Comparison of ENCODE assay signal across 9 mouse cellular contexts in genomic region chr7:122445056-122445455, GRCm38 (mm10).
DNase-seq lines count a peak whose midpoint lies in the region; ATAC-seq and TF ChIP-seq lines count a peak whose summit lies in the region.
"Had no signal": no experiment of that assay in that cellular context is flagged by ENCODE, and none has a peak within 500 bp of the region (broad histone marks: within the 10 kb centered on the region; RNA-seq: fewer than 3 reads in every experiment).

No protein-coding gene starts in this region.

- H3K4me1 ChIP-seq in heart, embryonic 11.5 days (ENCODE audit: control insufficient read depth, insufficient read depth, low read length): no peaks in the 10 kb centered on the region
- no peaks in the 10 kb centered on the region; a peak in 1 of 4 replicates for H3K4me1 ChIP-seq in ES-E14 (ENCODE audit: control insufficient read depth in 2 of 2, insufficient read depth in 2 of 2, low read length in 2 of 2, poor library complexity in 1 of 2)
- no peaks in the 10 kb centered on the region for H3K4me1 ChIP-seq in stomach, postnatal 0 days (replicated peaks; ENCODE audit: control insufficient read depth, insufficient read depth)
- H3K4me1 ChIP-seq: stomach, embryonic 15.5 days had no signal

- H3K27ac ChIP-seq in heart, embryonic 11.5 days (ENCODE audit: low read depth, low read length): no peak overlapping the region
- no peak overlapping the region for H3K27ac ChIP-seq in ES-E14 (ENCODE audit: insufficient read depth, low read depth, low read length, poor library complexity, severe bottlenecking)
- no peak overlapping the region for H3K27ac ChIP-seq in stomach, postnatal 0 days (replicated peaks)
- H3K27ac ChIP-seq: stomach, embryonic 15.5 days had no signal

- no peaks in the 10 kb centered on the region for H3K9me3 ChIP-seq in heart, embryonic 11.5 days (replicated peaks; ENCODE audit: control insufficient read depth, low read length)
- no peaks in the 10 kb centered on the region for H3K9me3 ChIP-seq in ES-E14 (ENCODE audit: control insufficient read depth, insufficient read depth, low read depth, low read length)
- H3K9me3 ChIP-seq in stomach, postnatal 0 days (ENCODE audit: control insufficient read depth, low read length): no peaks in the 10 kb centered on the region
- H3K9me3 ChIP-seq: stomach, embryonic 15.5 days had no signal

- no peak for TF ChIP-seq EP300 in stomach, postnatal 0 days (optimal IDR thresholded peaks at IDR 0.05)

- peak; percentile 5 to 40 for DNase-seq in heart, postnatal 10 days
- DNase-seq in 3T3-L1 (ENCODE audit: low read depth, low spot score) (peak; percentile 24), ES-E14 (ENCODE audit: low read depth, low spot score) (peak; percentile 59)
- DNase-seq in cerebellum, postnatal 4 days (ENCODE audit: low spot score in 2 of 2): peak; percentile 40 to 70
- peak; percentile 29 for DNase-seq in lung, postnatal 25 days (ENCODE audit: low spot score)
- DNase-seq in stomach, postnatal 0 days (ENCODE audit: low spot score): peak; percentile 59
- DNase-seq in heart, adult 8-10 months (ENCODE audit: low spot score): no peak

- no peaks in the 10 kb centered on the region for H3K27me3 ChIP-seq in heart, embryonic 11.5 days (ENCODE audit: control insufficient read depth, insufficient read depth, low read length)
- no peaks in the 10 kb centered on the region for H3K27me3 ChIP-seq in stomach, postnatal 0 days (ENCODE audit: control insufficient read depth, insufficient read depth, low read length)
- H3K27me3 ChIP-seq: stomach, embryonic 15.5 days had no signal

- no peaks in the 10 kb centered on the region for H3K36me3 ChIP-seq in heart, embryonic 11.5 days (ENCODE audit: control insufficient read depth, insufficient read depth, low read length)
- H3K36me3 ChIP-seq in ES-E14 (ENCODE audit: control insufficient read depth, insufficient read depth, low read length, poor library complexity, severe bottlenecking): no peaks in the 10 kb centered on the region
- H3K36me3 ChIP-seq in stomach, postnatal 0 days (ENCODE audit: control insufficient read depth, insufficient read depth, low read length): no peaks in the 10 kb centered on the region
- H3K36me3 ChIP-seq: stomach, embryonic 15.5 days had no signal

- intact Hi-C loops in heart, postnatal 10 days (cut with DNase I): no loop called here

- no peak overlapping the region for H3K4me2 ChIP-seq in heart, embryonic 11.5 days
- H3K4me2 ChIP-seq in stomach, postnatal 0 days (replicated peaks; ENCODE audit: low read depth): no peak overlapping the region
- H3K4me2 ChIP-seq: stomach, embryonic 15.5 days had no signal

- WGBS in heart, embryonic 11.5 days (ENCODE audit: insufficient replicate concordance): 54% methylated on average over 6 of the region's 6 CpGs
- 57% methylated on average over 6 of the region's 6 CpGs for WGBS in stomach, postnatal 0 days

- H3K4me3 ChIP-seq in heart, embryonic 11.5 days (ENCODE audit: low read depth, low read length): no peak overlapping the region
- no peak overlapping the region for H3K4me3 ChIP-seq in ES-E14 (ENCODE audit: insufficient read depth in 1 of 2, low read depth in 1 of 2, low read length in 2 of 2, poor library complexity in 1 of 2, severe bottlenecking in 1 of 2)
- H3K4me3 ChIP-seq in stomach, postnatal 0 days (ENCODE audit: low read depth, low read length): no peak overlapping the region
- H3K4me3 ChIP-seq: stomach, embryonic 15.5 days had no signal

- in situ Hi-C loops in ES-E14 (cut with MboI; ENCODE audit: low sequenced_read_pairs in 2 of 2, unreplicated experiment in 2 of 2): no loop called here

- ATAC-seq in heart, embryonic 11.5 days (replicated peaks; ENCODE audit: insufficient number of reproducible peaks, low FRiP score, low TSS enrichment): no peak
- no peak for ATAC-seq in stomach, postnatal 0 days (ENCODE audit: low FRiP score, low TSS enrichment)

- no peak overlapping the region for H3K9ac ChIP-seq in heart, embryonic 11.5 days (ENCODE audit: low read depth, low read length)
- no peak overlapping the region for H3K9ac ChIP-seq in ES-E14 (ENCODE audit: insufficient read depth, low read depth, low read length, poor library complexity, severe bottlenecking)
- no peak overlapping the region for H3K9ac ChIP-seq in stomach, postnatal 0 days (ENCODE audit: low read length)
- H3K9ac ChIP-seq: stomach, embryonic 15.5 days had no signal

- peak; percentile 79 for TF ChIP-seq CTCF in stomach, postnatal 0 days (IDR thresholded peaks at IDR 0.05; ENCODE audit: low read depth)

TF ChIP-seq in ES-E14, 5 proteins besides CTCF, POLR2A, EP300 and RAD21:
- no peak for TF ChIP-seq ZC3H11A (IDR thresholded peaks at IDR 0.05; ENCODE audit: borderline replicate concordance, low read depth, low read length)
- TF ChIP-seq HCFC1 (IDR thresholded peaks at IDR 0.05; ENCODE audit: borderline replicate concordance, insufficient read depth, low read length): no peak
- no peak for TF ChIP-seq MAFK (IDR thresholded peaks at IDR 0.05; ENCODE audit: insufficient read depth, low read depth, low read length)
- no peak for TF ChIP-seq ZNF384 (IDR thresholded peaks at IDR 0.05; ENCODE audit: low read depth, low read length)
- no peak for TF ChIP-seq CHD2 (IDR thresholded peaks at IDR 0.05; ENCODE audit: low read depth, low read length)
